Mouse (Mus musculus) liver, adult 2 months (tissue): ENCODE measurements around the gene Arih1.

ENCODE experiments used
- CTCF ChIP-seq: fragments of 200-500 bp; IDR thresholded peaks from 2 replicates; pipeline ENCODE4 v1.5.1; 2011; ENCODE audit warnings: low read depth, low read length, control low read depth
- POLR2A ChIP-seq: fragments of 200-500 bp; IDR thresholded peaks from 2 replicates; pipeline ENCODE4 v1.6.1; 2011; ENCODE audit warnings: low read length, control low read depth; ENCODE audit not compliant: insufficient read depth; ENCODE audit errors: extremely low read depth

- TF ChIP-seq CTCF, result no peak
- no peak for TF ChIP-seq POLR2A
Observed at GRCm38 (mm10) chr9:59526727-59527126, 40.3 kb upstream of the Arih1 start.
